Mouse (Mus musculus): ENCODE measurements at regions not wholly inside any gene's neighbourhood (a gene's known extent, or its start where the extent isn't known, plus 50 kb on each side); places are given as distances from the start of the nearest gene placed in this dataset.

DNA sequence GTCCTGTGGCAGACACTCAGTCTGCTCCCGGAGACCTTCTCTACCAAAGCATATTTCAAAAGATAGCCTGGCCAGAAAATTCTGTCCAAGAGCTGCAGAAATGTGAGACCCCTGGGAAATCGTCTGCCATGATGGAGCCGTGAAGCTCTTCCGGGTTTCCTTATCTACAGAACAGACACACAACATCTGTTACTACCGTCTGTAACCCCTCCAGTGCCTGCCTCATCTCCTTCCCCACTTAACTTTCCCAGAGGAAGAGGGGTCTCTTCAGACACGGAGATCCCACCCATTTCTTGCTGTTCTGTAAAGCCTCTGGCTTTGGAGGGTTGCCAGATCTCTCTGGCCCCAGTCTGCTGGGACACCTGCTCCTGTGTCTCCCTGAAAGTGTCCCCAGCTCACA lies 156.2 kb upstream of the Kcnab2 start:
- TF ChIP-seq POLR2A (IDR thresholded peaks at IDR 0.05; ENCODE audit: borderline replicate concordance, extremely low read depth, low read depth, low read length) = no peak
- no peak for TF ChIP-seq CTCF (IDR thresholded peaks at IDR 0.05; ENCODE audit: insufficient read depth, low read length)
